Mouse (Mus musculus): ENCODE measurements around the gene Cers1.

GRCm38 (mm10) chr8:70366588-70366987, 51.0 kb downstream of the Cers1 start:
- TF ChIP-seq POLR2A (IDR thresholded peaks at IDR 0.05; ENCODE audit: insufficient read depth, low read depth, low read length) (no peak), CTCF (IDR thresholded peaks at IDR 0.05; ENCODE audit: insufficient read depth, low read depth, low read length) (no peak)
